In genomic region chr14:101607631-101608518, GRCm38 (mm10) we compare ENCODE assay signal across 8 mouse cellular contexts. TPM values are rescaled to one million over a fixed set of nuclear protein-coding genes. Genes with fewer than 3 reads are reported as not detected.
DNase-seq lines count a peak whose midpoint lies in the region; ATAC-seq lines count a peak whose summit lies in the region.

No protein-coding gene starts in this region.

- H3K36me3 ChIP-seq in hindbrain, embryonic 15.5 days: no peaks in the 10 kb centered on the region
- H3K36me3 ChIP-seq in midbrain, embryonic 12.5 days: no peaks in the 10 kb centered on the region
- no peaks in the 10 kb centered on the region for H3K36me3 ChIP-seq in splenic B cell, adult 2 months (ENCODE audit: control insufficient read depth, insufficient read depth, low read length, poor library complexity, severe bottlenecking)

- H3K9me3 ChIP-seq in hindbrain, embryonic 15.5 days: no peaks in the 10 kb centered on the region
- H3K9me3 ChIP-seq in midbrain, embryonic 12.5 days: no peaks in the 10 kb centered on the region

- H3K9ac ChIP-seq in hindbrain, embryonic 15.5 days: peak overlapping the region; percentile 83
- peak overlapping the region; percentile 63 for H3K9ac ChIP-seq in midbrain, embryonic 12.5 days (replicated peaks)

- no peaks in the 10 kb centered on the region for H3K27me3 ChIP-seq in hindbrain, embryonic 15.5 days
- H3K27me3 ChIP-seq in midbrain, embryonic 12.5 days: peaks cover 18% of the 10 kb centered on the region
- H3K27me3 ChIP-seq in splenic B cell, adult 2 months (ENCODE audit: control insufficient read depth, insufficient read depth, low read length, poor library complexity, severe bottlenecking): peaks cover 2% of the 10 kb centered on the region; the same call in 1 of the 2 replicates

- intact Hi-C loops in left cerebral cortex, postnatal 4 days (cut with DNase I): no loop called here

- peak overlapping the region; percentile 88 for H3K4me3 ChIP-seq in hindbrain, embryonic 15.5 days
- peak overlapping the region; percentile 70 for H3K4me3 ChIP-seq in midbrain, embryonic 12.5 days

- H3K27ac ChIP-seq in hindbrain, embryonic 15.5 days (replicated peaks): peak overlapping the region; percentile 74
- H3K27ac ChIP-seq in midbrain, embryonic 12.5 days (replicated peaks): no peak overlapping the region

- H3K4me2 ChIP-seq in hindbrain, embryonic 15.5 days: peak overlapping the region; percentile 97
- H3K4me2 ChIP-seq in midbrain, embryonic 12.5 days (replicated peaks): peak overlapping the region; percentile 98

- WGBS in hindbrain, embryonic 15.5 days: under 1% methylated on average over 60 of the region's 62 CpGs
- under 1% methylated on average over 62 of the region's 62 CpGs for WGBS in midbrain, embryonic 12.5 days

- DNase-seq in left cerebral cortex, adult 18-20 months (ENCODE audit: low spot score in 2 of 2): peak; percentile 6 to 31
- DNase-seq in left cerebral cortex, adult 11 months (ENCODE audit: low spot score): no peak
- DNase-seq in cerebellum, postnatal 14 days: peak; percentile 61 to 62
- DNase-seq in frontal cortex, postnatal 25 days (ENCODE audit: low spot score in 2 of 2): peak; percentile 5 to 18
- DNase-seq in left cerebral cortex, postnatal 4 days: peak; percentile 54
- peak; percentile 13 for DNase-seq in splenic B cell, adult 2 months (ENCODE audit: low read depth, low spot score)

- H3K4me1 ChIP-seq in hindbrain, embryonic 15.5 days (replicated peaks): peaks cover 12% of the 10 kb centered on the region
- peaks cover 8% of the 10 kb centered on the region; the same call in 1 of the 2 replicates for H3K4me1 ChIP-seq in midbrain, embryonic 12.5 days

- peak; percentile 60 for ATAC-seq in hindbrain, embryonic 15.5 days (ENCODE audit: low FRiP score, low read depth)
- ATAC-seq in midbrain, embryonic 12.5 days (ENCODE audit: low FRiP score, low read depth): peak; percentile 59

RNA-seq across cellular contexts. Expression of gene Tbc1d4, which starts 1.1 kb away (rescaled TPM):
- total RNA-seq in left cerebral cortex, adult 18-20 months (2021): 10 to 100 TPM; 10.4 to 10.6 TPM
- polyA plus RNA-seq in hindbrain, embryonic 15.5 days (2015; fragmentation: Nextera tagmentation; extraction: Ambion mirVana): 11.3 and 11.9 TPM in 2 replicates
- total RNA-seq in left cerebral cortex, postnatal 4 days (2021): 1 to 10 TPM; 7.3 to 8.5 TPM
- 7.2 and 8.5 TPM in 2 replicates for polyA plus RNA-seq in midbrain, embryonic 12.5 days (2016; fragmentation: Nextera tagmentation; extraction: Ambion mirVana)

RNA-seq across cellular contexts. Expression of gene Commd6, which starts 32.6 kb away (rescaled TPM):
- total RNA-seq in left cerebral cortex, adult 18-20 months (2021): 10 to 100 TPM; 49.6 to 62.0 TPM
- polyA plus RNA-seq in hindbrain, embryonic 15.5 days (2015; fragmentation: Nextera tagmentation; extraction: Ambion mirVana): 88.1 and 93.4 TPM in 2 replicates
- 10 to 100 TPM; 45.0 to 48.1 TPM for total RNA-seq in left cerebral cortex, postnatal 4 days (2021)
- polyA plus RNA-seq in midbrain, embryonic 12.5 days (2016; fragmentation: Nextera tagmentation; extraction: Ambion mirVana): 99.5 and 115 TPM in 2 replicates

RNA-seq across cellular contexts. Expression of gene Uchl3, which starts 45.9 kb away (rescaled TPM):
- total RNA-seq in left cerebral cortex, adult 18-20 months (2021): 10 to 100 TPM; 40.8 to 43.7 TPM
- 252 and 255 TPM in 2 replicates for polyA plus RNA-seq in hindbrain, embryonic 15.5 days (2015; fragmentation: Nextera tagmentation; extraction: Ambion mirVana)
- 100 to 1,000 TPM in 1 of 2 experiments, 10 to 100 TPM in 1; 94.0 to 114 TPM for total RNA-seq in left cerebral cortex, postnatal 4 days (2021)
- polyA plus RNA-seq in midbrain, embryonic 12.5 days (2016; fragmentation: Nextera tagmentation; extraction: Ambion mirVana): 154 and 167 TPM in 2 replicates
